Mouse (Mus musculus) neural tube, embryonic 14.5 days (tissue): Measurements from ENCODE around the gene Lrsam1. TPM values are rescaled to one million over a fixed set of nuclear protein-coding genes. Genes with fewer than 3 reads are reported as not detected.

ENCODE experiments used
- ATAC-seq: fragments of 200-750 bp; cut with Nextera tagmentation; 2 replicates; pipeline ENCODE4 v1.8.0; 2017; ENCODE audit warnings: low read depth, mild to moderate bottlenecking, moderate TSS enrichment, moderate library complexity
- H3K27ac ChIP-seq: fragments of 300-500 bp; sonication (generic); 2 replicates; pipeline ENCODE4 v1.5.1; 2014; ENCODE audit warnings: low read depth, mild to moderate bottlenecking, control low read depth, low read length, moderate library complexity, mixed read lengths
- H3K27me3 ChIP-seq: fragments of 300-500 bp; sonication (generic); 2 replicates; pipeline ENCODE4 v1.6.1; 2014; ENCODE audit warnings: low read length; ENCODE audit not compliant: control insufficient read depth, insufficient read depth
- H3K36me3 ChIP-seq: fragments of 300-500 bp; sonication (generic); 2 replicates; pipeline ENCODE4 v1.6.1; 2014; ENCODE audit warnings: low read length, mixed read lengths; ENCODE audit not compliant: control insufficient read depth, insufficient read depth
- H3K4me1 ChIP-seq: fragments of 300-500 bp; sonication (generic); 2 replicates; pipeline ENCODE4 v1.6.1; 2014; ENCODE audit warnings: low read length; ENCODE audit not compliant: control insufficient read depth, insufficient read depth
- H3K4me2 ChIP-seq: fragments of 300-500 bp; sonication (generic); 2 replicates; pipeline ENCODE4 v1.6.1; 2014; ENCODE audit warnings: mild to moderate bottlenecking, low read depth, low read length, control low read depth
- H3K4me3 ChIP-seq: fragments of 300-500 bp; sonication (generic); 2 replicates; pipeline ENCODE4 v1.5.1; 2014; ENCODE audit warnings: low read depth, low read length, control low read depth, mixed read lengths
- H3K9ac ChIP-seq: fragments of 300-500 bp; sonication (generic); replicated peaks from 2 replicates; pipeline ENCODE4 v1.6.1; 2014; ENCODE audit warnings: low read depth, mild to moderate bottlenecking, control low read depth, low read length, mixed read lengths
- H3K9me3 ChIP-seq: fragments of 300-500 bp; sonication (generic); 2 replicates; pipeline ENCODE4 v1.6.1; 2016; ENCODE audit warnings: low read length; ENCODE audit not compliant: control insufficient read depth
- WGBS: fragments of 180-500 bp; shearing (Covaris S2); extraction: QIAGEN DNeasy Blood & Tissue Kit; methylation state at CpG from one replicate; pipeline ENCODE4 v1.1.7; 2014; 5-methylcytosine and 5-hydroxymethylcytosine counted together
- polyA plus RNA-seq: library from polyadenylated mRNA; unstranded; fragments of >200 nt; fragmentation: Nextera tagmentation; extraction: Ambion mirVana; gene quantifications from 2 replicates; pipeline ENCODE4 v1.2.1, GENCODE M21; 2014

Gene Lrsam1
- polyA plus RNA-seq, 1 experiment from 2014 or later, result 19.3 TPM

DNA sequence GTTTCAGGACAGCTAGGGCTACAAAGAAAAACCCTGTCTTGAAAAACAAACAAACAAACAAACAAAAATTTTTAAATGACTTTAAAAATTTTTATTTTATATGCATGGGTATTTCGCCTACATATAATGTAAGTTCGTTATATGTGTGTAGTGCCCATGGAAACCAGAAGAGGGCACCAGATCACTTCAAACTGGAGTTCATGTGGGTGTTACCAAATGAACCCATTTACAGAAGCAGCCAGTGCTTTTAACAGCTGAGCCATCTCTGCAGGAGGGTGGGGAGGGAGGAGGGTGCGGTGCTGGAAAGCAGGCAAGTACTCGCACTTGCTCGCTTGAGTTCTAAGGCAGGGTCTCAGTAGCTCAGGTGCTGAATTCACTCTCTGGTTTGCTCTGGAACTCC, 22.0 kb downstream of the Lrsam1 start:
- WGBS, result 56% methylated on average over 5 of the region's 5 CpGs
- no peak for ATAC-seq

GRCm38 (mm10) chr2:32938741-32939140, 22.7 kb downstream of the Lrsam1 start:
- H3K36me3 ChIP-seq, result peaks cover 43% of the 10 kb centered on the region
- 96% methylated on average over 5 of the region's 5 CpGs for WGBS
- ATAC-seq, result no peak
- H3K4me3 ChIP-seq, result no peak overlapping the region
- no peaks in the 10 kb centered on the region for H3K9me3 ChIP-seq
- no peak overlapping the region for H3K9ac ChIP-seq
- H3K27ac ChIP-seq, result no peak overlapping the region
- no peak overlapping the region for H3K4me2 ChIP-seq
- H3K27me3 ChIP-seq, result no peaks in the 10 kb centered on the region
- H3K4me1 ChIP-seq, result no peaks in the 10 kb centered on the region

More for the DNA sequence above, 22.0 kb downstream of the Lrsam1 start:
- Histone ChIP-seq H3K9ac (no peak overlapping the region), H3K27me3 (no peaks in the 10 kb centered on the region), H3K4me3 (no peak overlapping the region), H3K4me2 (no peak overlapping the region), H3K9me3 (no peaks in the 10 kb centered on the region), H3K36me3 (peaks cover 45% of the 10 kb centered on the region), H3K27ac (no peak overlapping the region), H3K4me1 (no peaks in the 10 kb centered on the region)

DNA sequence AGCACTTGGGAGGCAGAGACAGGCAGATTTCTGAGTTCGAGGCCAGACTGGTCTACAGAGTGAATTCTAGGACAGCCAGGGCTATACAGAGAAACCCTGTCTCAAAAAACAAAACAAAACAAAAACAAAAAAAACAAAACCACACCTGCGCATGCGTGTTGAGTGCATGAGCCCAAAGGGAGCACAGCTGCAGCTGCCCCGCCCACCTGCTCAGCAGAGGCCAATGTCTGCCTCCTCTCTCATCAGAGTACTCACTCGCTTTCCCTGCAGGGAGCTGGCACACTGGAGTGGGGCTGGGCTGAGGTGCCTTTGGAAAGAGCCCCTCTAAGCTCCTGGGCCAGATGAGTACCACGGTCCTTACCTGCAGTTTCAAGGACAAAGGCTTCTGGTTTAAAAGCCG, 29.7 kb downstream of the Lrsam1 start:
- Histone ChIP-seq H3K4me1 (no peaks in the 10 kb centered on the region), H3K27me3 (no peaks in the 10 kb centered on the region), H3K9me3 (no peaks in the 10 kb centered on the region), H3K4me2 (no peak overlapping the region), H3K9ac (no peak overlapping the region), H3K36me3 (peaks cover 16% of the 10 kb centered on the region), H3K27ac (no peak overlapping the region), H3K4me3 (no peak overlapping the region)
- ATAC-seq, result no peak
- 81% methylated on average over 7 of the region's 7 CpGs for WGBS

DNA sequence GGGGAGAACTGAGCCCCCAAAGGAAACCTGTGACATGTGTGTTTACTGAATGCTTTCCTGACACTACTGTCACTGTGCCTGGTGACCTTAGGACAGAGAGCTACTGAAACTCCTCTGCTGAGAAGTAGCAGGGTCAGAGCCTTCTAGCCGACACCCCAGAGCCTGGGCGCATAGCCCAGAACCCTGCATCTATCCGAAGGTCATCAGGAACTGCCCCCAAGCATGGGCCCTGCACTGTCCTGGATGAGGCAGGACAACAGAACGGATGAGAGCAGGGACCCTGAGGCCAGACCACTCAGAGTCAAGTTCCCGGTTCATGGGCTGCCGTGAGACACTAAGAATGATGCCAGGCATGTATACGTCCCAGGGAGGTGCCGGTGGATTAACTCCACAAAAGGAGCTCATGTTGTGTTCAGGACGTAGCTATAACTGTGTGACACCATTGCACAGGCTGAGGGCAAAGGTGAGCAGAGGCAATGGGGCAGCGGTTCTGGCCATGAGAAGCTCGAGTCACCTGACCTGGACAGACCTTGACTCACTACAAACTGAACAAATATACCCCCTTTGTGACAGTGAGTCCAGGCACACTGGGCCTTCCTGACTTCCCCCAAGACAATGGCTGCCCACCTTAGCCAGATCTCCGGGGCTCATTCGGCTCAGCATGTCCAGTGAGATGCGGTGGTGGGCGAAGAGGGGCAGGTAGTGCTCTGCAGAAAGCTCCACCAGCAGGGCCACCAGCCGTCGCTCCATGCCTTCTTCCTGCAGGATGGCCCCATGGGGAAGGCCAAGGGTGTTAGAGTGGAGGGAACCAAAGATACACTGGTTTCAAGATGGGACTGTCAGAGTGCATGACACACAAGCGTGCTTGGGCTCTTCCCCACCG, 32.2 kb downstream of the Lrsam1 start:
- Histone ChIP-seq H3K4me1 (no peaks in the 10 kb centered on the region), H3K27me3 (no peaks in the 10 kb centered on the region), H3K4me3 (no peak overlapping the region), H3K4me2 (no peak overlapping the region), H3K36me3 (peaks cover 3% of the 10 kb centered on the region; the same call in 1 of the 2 replicates), H3K9me3 (no peaks in the 10 kb centered on the region), H3K9ac (no peak overlapping the region), H3K27ac (no peak overlapping the region)
- WGBS, result 87% methylated on average over 19 of the region's 19 CpGs
- ATAC-seq, result no peak

- H3K27ac ChIP-seq, result no peak overlapping the region
- H3K36me3 ChIP-seq, result peaks cover 11% of the 10 kb centered on the region
- peak; percentile 72; the same call in 1 of the 2 replicates for ATAC-seq
- H3K4me3 ChIP-seq, result no peak overlapping the region
- no peak overlapping the region for H3K9ac ChIP-seq
- WGBS, result 27% methylated on average over 10 of the region's 10 CpGs
- H3K4me2 ChIP-seq, result no peak overlapping the region
- H3K4me1 ChIP-seq, result no peaks in the 10 kb centered on the region
- H3K27me3 ChIP-seq, result no peaks in the 10 kb centered on the region
- no peaks in the 10 kb centered on the region for H3K9me3 ChIP-seq
These were observed 33.0 kb downstream of the Lrsam1 start for GRCm38 (mm10) chr2:32928235-32928946.

DNA sequence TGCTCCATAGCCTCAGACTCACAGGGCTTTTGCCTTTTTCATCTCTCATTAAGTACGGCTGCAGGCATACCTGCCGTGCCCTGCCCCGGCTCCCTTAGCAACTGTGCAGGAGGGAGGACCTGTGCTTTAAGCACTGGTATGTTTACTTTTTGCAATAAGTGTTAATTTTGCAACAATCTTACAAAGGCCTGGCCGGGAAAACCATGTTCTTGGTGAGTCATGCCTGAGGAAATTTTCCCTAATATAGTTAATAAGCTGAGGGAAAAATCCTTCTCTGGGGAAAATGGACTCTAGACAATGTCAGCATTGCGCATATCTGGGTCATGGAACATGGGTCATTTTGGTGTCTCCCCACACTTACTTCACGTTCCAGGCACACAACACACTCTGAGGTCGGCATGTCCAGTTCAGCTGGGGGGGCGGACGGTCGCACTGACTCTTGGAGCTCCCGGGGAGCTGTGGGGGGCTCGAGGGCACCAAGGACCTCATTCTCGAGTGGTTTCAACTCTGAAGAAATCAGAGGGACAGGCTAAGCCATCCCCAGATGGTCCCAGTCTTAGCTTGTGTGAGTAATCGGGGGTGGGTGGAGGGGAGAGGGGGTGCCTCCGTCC, 33.7 kb downstream of the Lrsam1 start:
- no peak for ATAC-seq
- no peaks in the 10 kb centered on the region for H3K4me1 ChIP-seq
- H3K27me3 ChIP-seq, result no peaks in the 10 kb centered on the region
- H3K27ac ChIP-seq, result no peak overlapping the region
- no peak overlapping the region for H3K9ac ChIP-seq
- no peaks in the 10 kb centered on the region for H3K9me3 ChIP-seq
- no peak overlapping the region for H3K4me2 ChIP-seq
- peaks cover 18% of the 10 kb centered on the region for H3K36me3 ChIP-seq
- 81% methylated on average over 15 of the region's 15 CpGs for WGBS
- H3K4me3 ChIP-seq, result no peak overlapping the region

- 93% methylated on average over 12 of the region's 12 CpGs for WGBS
- H3K9me3 ChIP-seq, result no peaks in the 10 kb centered on the region
- no peaks in the 10 kb centered on the region for H3K27me3 ChIP-seq
- H3K9ac ChIP-seq, result no peak overlapping the region
- H3K36me3 ChIP-seq, result peaks cover 25% of the 10 kb centered on the region
- H3K4me3 ChIP-seq, result no peak overlapping the region
- no peak for ATAC-seq
- no peak overlapping the region for H3K4me2 ChIP-seq
- no peak overlapping the region for H3K27ac ChIP-seq
- H3K4me1 ChIP-seq, result no peaks in the 10 kb centered on the region
These were observed 34.9 kb downstream of the Lrsam1 start for GRCm38 (mm10) chr2:32926330-32927075.

DNA sequence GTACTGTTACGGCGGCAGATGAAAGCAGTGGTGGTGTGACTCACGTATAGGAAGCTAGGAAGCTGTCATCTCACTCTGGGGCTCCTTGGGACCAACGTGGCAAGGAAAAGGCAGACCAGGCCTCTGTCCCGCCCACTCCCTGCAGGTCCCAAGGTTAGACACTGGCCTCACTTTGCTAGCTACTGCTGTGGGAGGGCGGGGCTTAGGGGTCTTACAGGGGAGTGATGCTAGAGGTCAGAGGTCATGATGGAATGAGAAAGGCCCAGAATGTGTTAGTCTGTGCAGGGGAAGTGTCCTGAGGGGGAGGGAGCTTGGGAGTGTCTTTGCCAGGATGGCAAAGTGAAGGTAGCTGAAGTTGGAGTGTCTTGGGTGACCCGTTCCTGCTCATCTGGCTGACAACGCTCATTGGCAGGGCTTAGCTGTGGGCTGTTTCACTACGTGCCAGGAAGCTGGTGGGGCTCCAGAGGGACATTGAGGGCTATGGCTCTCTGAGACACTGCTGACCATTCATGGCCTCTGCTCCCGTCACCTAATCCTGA, 37.0 kb downstream of the Lrsam1 start:
- no peak overlapping the region for H3K9ac ChIP-seq
- H3K4me2 ChIP-seq, result no peak overlapping the region
- no peak overlapping the region for H3K4me3 ChIP-seq
- no peak overlapping the region for H3K27ac ChIP-seq
- no peaks in the 10 kb centered on the region for H3K4me1 ChIP-seq
- no peaks in the 10 kb centered on the region for H3K9me3 ChIP-seq
- no peaks in the 10 kb centered on the region for H3K27me3 ChIP-seq
- H3K36me3 ChIP-seq, result peaks cover 39% of the 10 kb centered on the region
- WGBS, result 75% methylated on average over 10 of the region's 10 CpGs
- ATAC-seq, result no peak
